Mouse (Mus musculus): ENCODE measurements at regions not wholly inside any gene's neighbourhood (a gene's known extent, or its start where the extent isn't known, plus 50 kb on each side); places are given as distances from the start of the nearest gene placed in this dataset.

DNA sequence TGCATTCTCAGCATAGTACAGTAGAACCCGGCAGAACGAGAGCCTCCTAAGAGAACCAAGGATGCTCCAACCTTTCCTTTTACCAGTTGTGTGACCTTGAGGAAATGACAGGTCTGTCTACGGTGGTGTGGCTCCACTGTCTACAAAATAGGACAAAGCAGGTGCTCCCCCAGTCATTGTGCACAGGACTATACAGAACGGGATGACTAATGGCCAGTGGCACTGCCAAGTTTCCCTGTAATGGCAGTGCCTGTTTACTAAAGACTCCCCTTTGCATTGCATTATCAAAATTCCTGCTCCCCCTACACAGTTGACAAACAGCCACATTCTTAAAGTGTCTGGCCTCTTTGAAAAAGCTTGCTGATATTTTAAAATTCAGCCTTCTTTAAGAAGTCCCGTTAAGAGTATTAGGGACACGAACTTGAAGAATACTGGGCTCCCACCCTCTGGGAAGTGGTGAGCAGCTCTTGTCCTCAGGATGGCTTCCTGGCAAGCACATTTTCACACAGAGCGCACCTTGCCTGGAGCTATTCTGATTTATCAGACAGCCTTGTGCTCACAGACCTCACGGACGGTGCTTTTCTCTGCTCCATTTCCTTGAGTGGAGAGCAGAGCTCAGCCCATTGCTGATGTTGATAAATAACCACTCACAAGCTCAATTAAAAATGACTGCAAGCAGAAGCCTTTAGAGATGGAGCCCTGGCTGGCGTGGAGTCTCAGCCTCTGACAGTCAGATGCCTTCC, 352.3 kb upstream of the Myt1l start:
- TF ChIP-seq EP300 (IDR thresholded peaks at IDR 0.05; ENCODE audit: insufficient read depth, low read depth, low read length): no peak
- TF ChIP-seq CTCF (IDR thresholded peaks at IDR 0.05): no peak
- no peak for TF ChIP-seq POLR2A (IDR thresholded peaks at IDR 0.05; ENCODE audit: insufficient read depth, low read depth, low read length)
- WGBS: 62% methylated on average over 10 of the region's 10 CpGs

DNA sequence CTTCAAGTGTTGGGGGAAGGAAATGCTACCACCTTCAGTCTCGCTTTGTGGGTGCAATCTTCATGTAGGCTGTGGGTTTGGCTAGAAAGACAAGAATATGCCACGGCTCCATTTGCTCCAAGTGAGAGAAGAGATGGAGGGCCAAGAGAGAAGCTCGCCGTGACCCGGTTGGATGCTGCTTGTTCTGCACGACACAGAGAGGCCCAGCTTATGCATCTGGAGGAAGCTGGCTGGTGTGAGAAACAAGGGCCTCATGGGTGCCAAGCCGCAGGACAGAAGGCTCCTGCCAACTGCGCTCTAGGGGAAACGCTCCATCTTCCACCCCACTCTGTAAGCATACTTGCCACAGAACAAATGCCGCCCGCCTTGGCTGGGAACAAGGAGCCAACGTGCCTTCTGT, 351.0 kb upstream of the Myt1l start:
- Histone ChIP-seq H3K36me3 (ENCODE audit: control insufficient read depth, insufficient read depth, low read length) (no peaks in the 10 kb centered on the region), H3K9ac (ENCODE audit: low read depth, low read length) (no peak overlapping the region), H3K79me2 (replicated peaks; ENCODE audit: control insufficient read depth, insufficient read depth, low read length) (no peaks in the 10 kb centered on the region), H3K27me3 (ENCODE audit: control insufficient read depth, insufficient read depth, low read length) (no peaks in the 10 kb centered on the region), H3K4me1 (ENCODE audit: control insufficient read depth, insufficient read depth, low read length) (no peaks in the 10 kb centered on the region), H3K27ac (no peak overlapping the region), H3K4me3 (no peak overlapping the region)
- DNase-seq: no peak
- TF ChIP-seq CTCF (IDR thresholded peaks at IDR 0.05): no peak
- no peak for TF ChIP-seq EP300 (IDR thresholded peaks at IDR 0.05; ENCODE audit: insufficient read depth, low read depth, low read length)
- TF ChIP-seq POLR2A (IDR thresholded peaks at IDR 0.05; ENCODE audit: insufficient read depth, low read depth, low read length): no peak
- 89% methylated on average over 12 of the region's 12 CpGs for WGBS
- intact Hi-C loops (cut with DNase I): no loop called here

More for the DNA sequence above, 352.3 kb upstream of the Myt1l start:
- Histone ChIP-seq H3K9ac (ENCODE audit: low read depth, low read length) (no peak overlapping the region), H3K27me3 (ENCODE audit: control insufficient read depth, insufficient read depth, low read length) (no peaks in the 10 kb centered on the region), H3K79me2 (replicated peaks; ENCODE audit: control insufficient read depth, insufficient read depth, low read length) (no peaks in the 10 kb centered on the region), H3K27ac (no peak overlapping the region), H3K4me1 (ENCODE audit: control insufficient read depth, insufficient read depth, low read length) (no peaks in the 10 kb centered on the region), H3K36me3 (ENCODE audit: control insufficient read depth, insufficient read depth, low read length) (no peaks in the 10 kb centered on the region), H3K4me3 (no peak overlapping the region)
- DNase-seq: no peak
- intact Hi-C loops (cut with DNase I): no loop called here

DNA sequence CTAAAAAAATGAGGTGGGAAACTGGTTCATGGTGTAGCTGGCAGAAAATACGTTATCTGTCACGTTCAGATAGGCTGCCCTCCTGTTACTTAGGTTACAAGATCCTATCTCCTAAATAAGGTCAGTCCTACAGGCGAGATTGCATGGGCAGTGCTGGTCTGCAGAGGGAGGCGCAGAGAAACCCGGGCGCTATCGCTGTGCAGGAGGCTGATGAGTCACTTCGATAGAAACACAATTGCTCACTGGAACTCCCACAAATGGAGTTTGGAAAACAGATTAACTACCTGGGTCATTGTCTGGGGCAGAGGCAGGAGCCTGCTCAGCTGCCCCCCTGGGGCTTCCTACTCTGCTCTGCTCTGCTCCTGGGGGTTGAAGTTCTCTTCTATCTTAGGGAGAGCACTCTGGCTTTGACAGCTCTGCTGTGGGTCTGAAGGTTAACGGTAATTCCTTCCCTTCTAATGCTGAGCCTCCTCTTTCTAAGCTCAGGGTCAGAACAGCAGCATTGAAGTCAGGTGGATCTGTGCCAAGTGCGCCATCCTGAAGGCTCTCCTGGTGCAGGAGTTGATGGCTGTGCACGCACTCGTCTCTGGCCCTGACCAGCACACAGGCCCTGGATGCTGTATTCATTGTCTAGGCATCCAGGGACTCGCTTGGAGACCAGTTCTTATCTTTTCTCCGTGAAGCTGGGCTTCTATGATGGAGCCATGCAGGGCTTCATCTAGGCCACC, 349.9 kb upstream of the Myt1l start:
- no peak for TF ChIP-seq EP300 (IDR thresholded peaks at IDR 0.05; ENCODE audit: insufficient read depth, low read depth, low read length)
- TF ChIP-seq POLR2A (IDR thresholded peaks at IDR 0.05; ENCODE audit: insufficient read depth, low read depth, low read length): no peak
- TF ChIP-seq CTCF (IDR thresholded peaks at IDR 0.05): no peak
- no peaks in the 10 kb centered on the region for H3K79me2 ChIP-seq (replicated peaks; ENCODE audit: control insufficient read depth, insufficient read depth, low read length)
- no peaks in the 10 kb centered on the region for H3K4me1 ChIP-seq (ENCODE audit: control insufficient read depth, insufficient read depth, low read length)
- H3K36me3 ChIP-seq (ENCODE audit: control insufficient read depth, insufficient read depth, low read length): no peaks in the 10 kb centered on the region
- intact Hi-C loops (cut with DNase I): no loop called here
- no peak overlapping the region for H3K4me3 ChIP-seq
- WGBS: 44% methylated on average over 14 of the region's 14 CpGs
- H3K27ac ChIP-seq: no peak overlapping the region
- DNase-seq: no peak
- H3K9ac ChIP-seq (ENCODE audit: low read depth, low read length): no peak overlapping the region
- no peaks in the 10 kb centered on the region for H3K27me3 ChIP-seq (ENCODE audit: control insufficient read depth, insufficient read depth, low read length)

GRCm38 (mm10) chr12:29179405-29179804, 348.8 kb upstream of the Myt1l start:
- no peak for DNase-seq
- Histone ChIP-seq H3K4me1 (ENCODE audit: control insufficient read depth, insufficient read depth, low read length) (no peaks in the 10 kb centered on the region), H3K79me2 (replicated peaks; ENCODE audit: control insufficient read depth, insufficient read depth, low read length) (no peaks in the 10 kb centered on the region), H3K36me3 (ENCODE audit: control insufficient read depth, insufficient read depth, low read length) (no peaks in the 10 kb centered on the region), H3K27ac (no peak overlapping the region), H3K4me3 (no peak overlapping the region), H3K9ac (ENCODE audit: low read depth, low read length) (no peak overlapping the region), H3K27me3 (ENCODE audit: control insufficient read depth, insufficient read depth, low read length) (no peaks in the 10 kb centered on the region)
- TF ChIP-seq POLR2A (IDR thresholded peaks at IDR 0.05; ENCODE audit: insufficient read depth, low read depth, low read length): no peak
- TF ChIP-seq CTCF (IDR thresholded peaks at IDR 0.05): no peak
- no peak for TF ChIP-seq EP300 (IDR thresholded peaks at IDR 0.05; ENCODE audit: insufficient read depth, low read depth, low read length)
- intact Hi-C loops (cut with DNase I): no loop called here
- WGBS: 91% methylated on average over 2 of the region's 2 CpGs

DNA sequence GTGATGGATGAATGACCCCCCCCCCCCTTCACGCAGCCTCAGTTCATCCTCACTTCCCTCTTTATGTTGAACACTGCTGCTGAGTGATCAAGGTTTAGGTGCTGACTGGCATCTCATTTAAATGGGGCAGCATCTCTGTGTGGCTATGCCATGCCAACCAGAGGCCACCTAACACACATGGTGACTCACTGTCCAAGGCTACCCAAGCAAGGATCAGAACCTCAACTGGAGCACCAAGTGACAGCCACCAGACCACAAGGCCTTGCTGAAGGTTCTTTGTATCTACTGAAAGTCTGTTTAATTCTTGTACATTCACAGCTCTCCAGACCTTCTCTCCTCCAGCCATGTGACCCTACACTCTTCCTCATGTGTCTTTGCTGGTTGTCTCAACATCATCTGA, 347.6 kb upstream of the Myt1l start:
- H3K27ac ChIP-seq: no peak overlapping the region
- no peaks in the 10 kb centered on the region for H3K36me3 ChIP-seq (ENCODE audit: control insufficient read depth, insufficient read depth, low read length)
- no peaks in the 10 kb centered on the region for H3K4me1 ChIP-seq (ENCODE audit: control insufficient read depth, insufficient read depth, low read length)
- WGBS: 83% methylated on average over 1 of the region's 1 CpGs
- TF ChIP-seq EP300 (IDR thresholded peaks at IDR 0.05; ENCODE audit: insufficient read depth, low read depth, low read length) (no peak), CTCF (IDR thresholded peaks at IDR 0.05) (no peak), POLR2A (IDR thresholded peaks at IDR 0.05; ENCODE audit: insufficient read depth, low read depth, low read length) (no peak)
- intact Hi-C loops (cut with DNase I): no loop called here
- no peak overlapping the region for H3K4me3 ChIP-seq
- no peaks in the 10 kb centered on the region for H3K27me3 ChIP-seq (ENCODE audit: control insufficient read depth, insufficient read depth, low read length)
- DNase-seq: no peak
- no peaks in the 10 kb centered on the region for H3K79me2 ChIP-seq (replicated peaks; ENCODE audit: control insufficient read depth, insufficient read depth, low read length)
- H3K9ac ChIP-seq (ENCODE audit: low read depth, low read length): no peak overlapping the region

GRCm38 (mm10) chr12:29187619-29188018, 340.6 kb upstream of the Myt1l start:
- Histone ChIP-seq H3K36me3 (ENCODE audit: control insufficient read depth, insufficient read depth, low read length) (no peaks in the 10 kb centered on the region), H3K79me2 (replicated peaks; ENCODE audit: control insufficient read depth, insufficient read depth, low read length) (no peaks in the 10 kb centered on the region), H3K9ac (ENCODE audit: low read depth, low read length) (no peak overlapping the region), H3K4me3 (no peak overlapping the region), H3K27me3 (ENCODE audit: control insufficient read depth, insufficient read depth, low read length) (no peaks in the 10 kb centered on the region), H3K27ac (no peak overlapping the region), H3K4me1 (ENCODE audit: control insufficient read depth, insufficient read depth, low read length) (no peaks in the 10 kb centered on the region)
- intact Hi-C loops (cut with DNase I): no loop called here
- no peak for TF ChIP-seq EP300 (IDR thresholded peaks at IDR 0.05; ENCODE audit: insufficient read depth, low read depth, low read length)
- no peak for TF ChIP-seq CTCF (IDR thresholded peaks at IDR 0.05)
- no peak for TF ChIP-seq POLR2A (IDR thresholded peaks at IDR 0.05; ENCODE audit: insufficient read depth, low read depth, low read length)
- no peak for DNase-seq
- 56% methylated on average over 4 of the region's 4 CpGs for WGBS

All from heart, adult 2 months (tissue).